ENCODE assay signal across 8 mouse cellular contexts in genomic region chr1:53664268-53664667, GRCm38 (mm10). TPM values are rescaled to one million over a fixed set of nuclear protein-coding genes. Genes with fewer than 3 reads are reported as not detected.
DNase-seq lines count a peak whose midpoint lies in the region; ATAC-seq lines count a peak whose summit lies in the region.
"Had no signal": no experiment of that assay in that cellular context is flagged by ENCODE, and none has a peak within 500 bp of the region (broad histone marks: within the 10 kb centered on the region; RNA-seq: fewer than 3 reads in every experiment).

No protein-coding gene starts in this region.

- ATAC-seq in common myeloid progenitor, adult 5-6 weeks (replicated peaks; ENCODE audit: low read depth, poor library complexity, severe bottlenecking), result 0 out of 2 replicates have a peak, but pooled peaks have one; percentile 50
- peak; percentile 64; the same call in 1 of the 2 replicates for ATAC-seq in neutrophil, adult 5-6 weeks (ENCODE audit: extremely low read depth, insufficient number of reproducible peaks, low FRiP score, poor library complexity, severe bottlenecking)

- peak; percentile 78 to 82 for DNase-seq in B cell, adult 2 months
- peak; percentile 5 to 16 for DNase-seq in kidney, postnatal 4 days
- DNase-seq in lung, postnatal 36 days, result peak; percentile 26
- DNase-seq in spleen, postnatal 36 days (ENCODE audit: low spot score in 2 of 2), result peak; percentile 73 to 76

RNA-seq across cellular contexts. Expression of gene Dnah7a, which starts 42.3 kb away (rescaled TPM):
- not detected in 2 replicates for total RNA-seq in common myeloid progenitor, adult 5-6 weeks (2017)
- not detected in 2 replicates for total RNA-seq in neutrophil, adult 5-6 weeks (2017)
- total RNA-seq: gastrocnemius, adult 8-10 months; gastrocnemius, postnatal 25 days had no signal

Comparison
In these comparisons a context has a peak if more than half of its experiments do, and no peak if none do; other contexts are left out.
1. Peak in every context shown above with its lines: DNase-seq and ATAC-seq.
2. DNase-seq: peak in every context shown above with its lines; median percentile 80 in B cell, adult 2 months; 74 in spleen, postnatal 36 days; 26 in lung, postnatal 36 days; 10 in kidney, postnatal 4 days.